Mouse (Mus musculus): ENCODE measurements at regions not wholly inside any gene's neighbourhood (a gene's known extent, or its start where the extent isn't known, plus 50 kb on each side); places are given as distances from the start of the nearest gene placed in this dataset.

DNA sequence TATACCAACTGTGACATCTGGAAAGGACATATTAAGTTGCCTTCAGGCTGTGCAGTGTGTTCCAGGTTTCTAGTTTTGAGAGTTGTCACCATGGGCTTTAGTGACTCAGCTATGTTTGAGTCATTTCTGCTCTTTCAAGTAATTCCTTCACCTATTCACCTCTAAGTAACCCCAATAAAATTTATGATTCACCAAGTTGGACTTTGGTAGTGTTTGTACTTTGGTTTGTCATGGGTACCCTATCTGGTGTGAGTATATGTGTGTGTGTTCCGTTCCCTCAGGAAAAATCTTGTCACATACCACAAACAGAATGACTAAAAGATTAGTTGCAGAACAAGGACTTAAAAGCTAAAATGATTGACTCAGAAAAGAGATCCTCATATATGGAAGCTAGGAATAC lies 76.8 kb upstream of the Crbn start:
- in situ Hi-C loops (cut with MboI; ENCODE audit: low pct_unique_long_range_greater_than_20kb in 1 of 2, low sequenced_read_pairs in 2 of 2, unreplicated experiment in 1 of 2): no loop called here

GRCm38 (mm10) chr6:106891879-106892638 lies 92.2 kb upstream of the Crbn start:
- in situ Hi-C loops (cut with MboI; ENCODE audit: low pct_unique_long_range_greater_than_20kb in 1 of 2, low sequenced_read_pairs in 2 of 2, unreplicated experiment in 1 of 2): no loop called here

DNA sequence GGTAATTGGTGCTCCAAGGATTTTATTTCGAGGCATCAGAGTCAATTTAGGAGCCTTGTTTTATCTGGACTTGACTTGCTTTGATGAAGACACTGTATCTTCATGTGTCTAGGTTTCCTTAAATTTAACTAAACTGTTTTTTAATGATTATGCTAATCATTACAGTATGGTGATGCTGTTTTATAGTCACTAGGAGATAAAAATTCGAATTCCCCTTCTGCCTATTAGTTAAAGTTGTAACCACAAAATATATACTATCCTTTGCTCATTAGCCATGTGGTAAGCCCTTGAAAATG lies 92.7 kb upstream of the Crbn start:
- in situ Hi-C loops (cut with MboI; ENCODE audit: low pct_unique_long_range_greater_than_20kb in 1 of 2, low sequenced_read_pairs in 2 of 2, unreplicated experiment in 1 of 2): no loop called here

- in situ Hi-C loops (cut with MboI; ENCODE audit: low pct_unique_long_range_greater_than_20kb in 1 of 2, low sequenced_read_pairs in 2 of 2, unreplicated experiment in 1 of 2): no loop called here
Observed at GRCm38 (mm10) chr6:106903953-106904683, 104.2 kb upstream of the Crbn start.

- in situ Hi-C loops (cut with MboI; ENCODE audit: low pct_unique_long_range_greater_than_20kb in 1 of 2, low sequenced_read_pairs in 2 of 2, unreplicated experiment in 1 of 2): no loop called here
Observed at GRCm38 (mm10) chr6:106915121-106915520, 115.2 kb upstream of the Crbn start.

- in situ Hi-C loops (cut with MboI; ENCODE audit: low pct_unique_long_range_greater_than_20kb in 1 of 2, low sequenced_read_pairs in 2 of 2, unreplicated experiment in 1 of 2): no loop called here
Observed at GRCm38 (mm10) chr6:106916683-106917289, 116.9 kb upstream of the Crbn start.

DNA sequence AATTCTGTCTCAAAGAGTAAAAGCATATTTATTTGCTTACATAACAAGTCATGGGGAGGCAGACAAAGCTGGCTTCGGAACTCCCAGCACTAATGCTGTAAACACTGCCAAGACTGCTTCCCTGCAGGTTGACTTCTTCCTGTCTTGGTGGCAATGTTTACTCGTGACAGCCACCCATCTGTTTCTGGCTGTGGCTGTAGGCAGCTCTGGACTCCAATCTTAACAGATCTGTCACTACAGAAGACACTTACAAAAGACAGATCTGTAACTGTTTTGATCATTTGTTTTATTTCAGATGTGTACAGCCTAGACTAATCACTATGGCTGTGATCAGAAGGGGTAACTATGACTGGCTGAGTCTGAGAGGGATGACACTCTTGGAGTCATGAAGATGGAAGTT lies 121.1 kb upstream of the Crbn start:
- in situ Hi-C loops (cut with MboI; ENCODE audit: low pct_unique_long_range_greater_than_20kb in 1 of 2, low sequenced_read_pairs in 2 of 2, unreplicated experiment in 1 of 2): no loop called here

DNA sequence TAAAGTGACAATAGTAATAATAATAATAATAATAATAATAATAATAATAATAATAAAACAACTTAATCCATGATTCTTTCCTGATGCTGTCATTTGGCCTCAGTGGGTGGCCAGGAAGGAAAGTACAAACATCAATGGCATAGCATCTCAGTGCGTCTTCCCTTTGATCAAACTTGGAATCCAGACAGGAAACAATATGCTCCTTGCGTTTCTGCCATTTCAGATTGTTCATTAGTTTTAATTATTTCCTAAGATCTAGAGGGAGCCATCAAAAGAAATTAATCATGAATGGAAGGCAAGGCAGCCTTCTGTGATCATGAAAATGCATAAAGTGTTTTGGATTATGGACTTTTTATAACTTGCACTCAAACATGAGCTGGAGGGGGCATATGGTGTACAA lies 125.6 kb upstream of the Crbn start:
- in situ Hi-C loops (cut with MboI; ENCODE audit: low pct_unique_long_range_greater_than_20kb in 1 of 2, low sequenced_read_pairs in 2 of 2, unreplicated experiment in 1 of 2): no loop called here

- in situ Hi-C loops (cut with MboI; ENCODE audit: low pct_unique_long_range_greater_than_20kb in 1 of 2, low sequenced_read_pairs in 2 of 2, unreplicated experiment in 1 of 2): no loop called here
Observed at GRCm38 (mm10) chr6:106933584-106933983, 133.7 kb upstream of the Crbn start.

- in situ Hi-C loops (cut with MboI; ENCODE audit: low pct_unique_long_range_greater_than_20kb in 1 of 2, low sequenced_read_pairs in 2 of 2, unreplicated experiment in 1 of 2): no loop called here
Observed at GRCm38 (mm10) chr6:106946227-106946927, 146.5 kb upstream of the Crbn start.

DNA sequence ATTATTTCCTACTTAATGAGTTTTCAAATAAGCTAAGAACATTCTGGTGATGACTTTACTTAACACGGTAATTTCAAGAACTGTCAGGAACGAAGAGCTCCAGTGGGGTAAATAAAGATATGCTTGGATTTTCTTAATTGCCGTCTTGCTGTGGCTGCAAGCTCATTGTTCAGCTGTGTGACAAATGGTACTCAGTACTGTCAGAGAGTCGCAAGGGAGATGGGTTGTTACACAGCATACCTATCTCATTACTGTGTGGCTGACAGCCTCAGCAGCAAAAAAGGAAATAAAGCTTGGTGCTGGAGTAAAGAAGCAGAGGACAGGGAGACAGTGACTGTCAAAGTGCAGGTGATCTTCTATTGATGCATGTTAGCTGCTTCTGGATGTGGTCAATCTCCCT lies 151.0 kb upstream of the Crbn start:
- in situ Hi-C loops (cut with MboI; ENCODE audit: low pct_unique_long_range_greater_than_20kb in 1 of 2, low sequenced_read_pairs in 2 of 2, unreplicated experiment in 1 of 2): no loop called here

DNA sequence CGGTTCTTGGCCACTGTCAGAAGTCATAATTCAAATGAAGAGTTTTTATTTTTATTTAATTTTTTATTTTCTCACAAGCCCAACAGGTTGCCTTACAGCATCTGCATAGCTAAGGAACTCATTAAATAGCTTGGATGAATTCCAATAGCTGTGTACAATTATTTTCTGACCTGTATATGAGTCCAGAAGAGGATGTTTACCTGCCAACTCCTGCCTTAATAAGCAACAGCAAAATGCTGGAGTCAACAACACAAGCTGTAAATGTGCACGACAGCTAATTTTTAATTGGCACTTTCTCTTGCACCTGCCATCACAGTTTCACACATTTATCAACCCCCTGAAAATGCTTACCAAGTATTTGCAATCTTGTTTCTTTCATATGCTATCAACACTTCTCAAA lies 161.4 kb upstream of the Crbn start:
- in situ Hi-C loops (cut with MboI; ENCODE audit: low pct_unique_long_range_greater_than_20kb in 1 of 2, low sequenced_read_pairs in 2 of 2, unreplicated experiment in 1 of 2): no loop called here

DNA sequence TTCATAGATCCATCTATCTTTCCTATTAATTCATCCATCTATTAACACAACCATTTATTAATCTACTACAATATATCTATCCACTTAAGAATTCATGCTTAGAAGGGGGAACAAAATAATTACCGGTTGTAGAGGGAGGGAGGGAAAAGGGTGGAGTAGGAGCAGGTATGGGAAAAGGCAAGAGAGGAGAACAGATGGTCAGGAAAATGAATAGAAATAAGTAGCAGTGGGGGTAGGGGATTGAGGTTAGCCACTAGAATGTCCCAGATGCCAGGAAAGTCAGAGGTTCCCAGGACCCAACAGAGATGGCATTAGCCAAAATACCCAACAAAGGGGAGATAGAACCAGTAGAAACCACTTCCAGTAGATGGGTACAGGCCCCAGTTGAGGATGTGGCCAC lies 164.5 kb upstream of the Crbn start:
- in situ Hi-C loops (cut with MboI; ENCODE audit: low pct_unique_long_range_greater_than_20kb in 1 of 2, low sequenced_read_pairs in 2 of 2, unreplicated experiment in 1 of 2): no loop called here

- in situ Hi-C loops (cut with MboI; ENCODE audit: low pct_unique_long_range_greater_than_20kb in 1 of 2, low sequenced_read_pairs in 2 of 2, unreplicated experiment in 1 of 2): no loop called here
Observed at GRCm38 (mm10) chr6:106975439-106975838, 175.6 kb upstream of the Crbn start.

DNA sequence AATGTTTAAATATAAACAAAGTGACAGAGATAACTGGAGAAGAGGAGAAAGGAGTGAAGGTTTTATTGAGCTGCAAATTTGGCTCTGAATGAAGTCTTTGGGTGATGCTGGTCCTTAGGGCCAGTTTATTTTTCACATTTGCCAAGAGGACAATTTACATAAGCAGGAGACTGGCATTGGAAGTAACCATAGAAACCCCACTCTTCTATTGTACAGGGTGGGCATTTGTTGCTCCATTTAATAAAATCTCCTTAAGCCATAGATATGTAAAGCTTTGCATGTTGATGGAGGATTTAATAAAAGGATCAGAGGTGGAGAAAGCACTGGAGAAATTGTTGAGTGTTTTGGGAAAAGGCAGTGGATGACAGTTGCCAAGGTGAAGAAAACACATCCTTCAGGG lies 178.8 kb upstream of the Crbn start:
- in situ Hi-C loops (cut with MboI; ENCODE audit: low pct_unique_long_range_greater_than_20kb in 1 of 2, low sequenced_read_pairs in 2 of 2, unreplicated experiment in 1 of 2): no loop called here

DNA sequence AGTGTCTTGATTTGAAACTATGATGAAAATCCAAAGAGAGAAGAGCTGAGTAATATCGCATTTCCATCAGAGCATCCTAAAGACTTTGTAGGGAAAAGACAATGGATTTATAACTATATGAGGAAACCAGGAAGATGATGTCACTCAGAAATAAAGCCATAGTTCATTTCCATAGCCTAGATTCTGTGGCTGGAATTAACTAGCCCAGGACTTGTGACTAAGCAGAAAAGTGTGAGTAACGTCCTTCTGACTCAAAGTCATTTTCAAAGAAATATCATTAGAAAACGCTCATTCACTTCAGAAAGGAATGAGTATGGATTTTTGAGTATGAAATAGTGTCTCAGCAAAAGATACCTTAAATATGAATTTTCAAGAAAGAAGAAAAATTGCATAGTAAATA lies 179.9 kb upstream of the Crbn start:
- in situ Hi-C loops (cut with MboI; ENCODE audit: low pct_unique_long_range_greater_than_20kb in 1 of 2, low sequenced_read_pairs in 2 of 2, unreplicated experiment in 1 of 2): no loop called here

GRCm38 (mm10) chr6:106980188-106980587 lies 180.3 kb upstream of the Crbn start:
- in situ Hi-C loops (cut with MboI; ENCODE audit: low pct_unique_long_range_greater_than_20kb in 1 of 2, low sequenced_read_pairs in 2 of 2, unreplicated experiment in 1 of 2): no loop called here

DNA sequence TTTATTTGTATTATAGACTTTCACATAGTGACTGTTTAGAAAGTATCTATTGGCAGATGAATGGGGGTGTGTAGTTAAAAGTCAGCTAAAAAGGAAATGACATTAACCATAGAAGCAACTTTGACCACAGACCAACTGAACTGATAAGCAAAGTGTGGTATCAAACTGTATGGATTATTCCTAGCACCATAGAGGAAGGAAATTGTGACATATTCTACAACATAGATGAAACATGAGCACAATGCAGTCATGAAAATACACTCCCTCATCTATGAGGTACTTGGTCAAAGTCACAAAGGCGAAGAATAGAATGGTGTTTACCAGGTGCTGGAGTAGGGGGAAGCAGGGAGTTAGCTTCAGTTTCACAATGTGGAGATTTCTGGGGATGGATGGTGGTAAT lies 181.4 kb upstream of the Crbn start:
- in situ Hi-C loops (cut with MboI; ENCODE audit: low pct_unique_long_range_greater_than_20kb in 1 of 2, low sequenced_read_pairs in 2 of 2, unreplicated experiment in 1 of 2): no loop called here

- in situ Hi-C loops (cut with MboI; ENCODE audit: low pct_unique_long_range_greater_than_20kb in 1 of 2, low sequenced_read_pairs in 2 of 2, unreplicated experiment in 1 of 2): no loop called here
Observed at GRCm38 (mm10) chr6:106985132-106985801, 185.4 kb upstream of the Crbn start.

All from mouse embryonic stem cell (cell line).